Mouse (Mus musculus) limb, embryonic 14.5 days (tissue): ENCODE data around the gene Tnfrsf13c. TPM values are rescaled to one million over a fixed set of nuclear protein-coding genes. Genes with fewer than 3 reads are reported as not detected.

Experiments
- ATAC-seq: fragments of 200-750 bp; cut with Nextera tagmentation; 2 replicates; pipeline ENCODE4 v1.8.0; 2017; ENCODE audit warnings: low read depth, moderate number of reproducible peaks, moderate TSS enrichment; ENCODE audit not compliant: low FRiP score
- DNase-seq: peaks from one replicate; pipeline ENCODE4 v3.0.0-alpha.2; 2015; ENCODE audit warnings: low spot score
- H3K27ac ChIP-seq: fragments of 300-500 bp; sonication (generic); replicated peaks from 2 replicates; pipeline ENCODE4 v1.5.1; 2014; ENCODE audit warnings: low read depth, mild to moderate bottlenecking, low read length, moderate library complexity, mixed read lengths
- H3K27me3 ChIP-seq: fragments of 300-500 bp; sonication (generic); 2 replicates; pipeline ENCODE4 v1.6.1; 2014; ENCODE audit warnings: low read length, mixed read lengths; ENCODE audit not compliant: control insufficient read depth, insufficient read depth
- H3K36me3 ChIP-seq: fragments of 300-500 bp; sonication (generic); 2 replicates; pipeline ENCODE4 v1.6.1; 2014; ENCODE audit warnings: mild to moderate bottlenecking, low read length, moderate library complexity, mixed read lengths; ENCODE audit not compliant: control insufficient read depth, insufficient read depth
- H3K4me1 ChIP-seq: fragments of 300-500 bp; sonication (generic); 2 replicates; pipeline ENCODE4 v1.6.1; 2014; ENCODE audit warnings: antibody characterized with exemption, low read length, mixed read lengths; ENCODE audit not compliant: control insufficient read depth, insufficient read depth
- H3K4me2 ChIP-seq: fragments of 300-500 bp; sonication (generic); replicated peaks from 2 replicates; pipeline ENCODE4 v1.6.1; 2014; ENCODE audit warnings: low read depth, mild to moderate bottlenecking, low read length, moderate library complexity; ENCODE audit not compliant: severe bottlenecking
- H3K4me3 ChIP-seq: fragments of 300-500 bp; sonication (generic); replicated peaks from 2 replicates; pipeline ENCODE4 v1.5.1; 2014; ENCODE audit warnings: low read length
- H3K9ac ChIP-seq: fragments of 300-500 bp; sonication (generic); 2 replicates; pipeline ENCODE4 v1.6.1; 2014; ENCODE audit warnings: mild to moderate bottlenecking, low read depth, low read length, moderate library complexity; ENCODE audit not compliant: severe bottlenecking
- H3K9me3 ChIP-seq: fragments of 300-500 bp; sonication (generic); 2 replicates; pipeline ENCODE4 v1.6.1; 2016; ENCODE audit warnings: low read length; ENCODE audit not compliant: control insufficient read depth
- POLR2A ChIP-seq: fragments of 200-500 bp; IDR thresholded peaks from 2 replicates; pipeline ENCODE4 v1.8.0; 2012; ENCODE audit warnings: inconsistent platforms, mild to moderate bottlenecking, moderate library complexity, borderline replicate concordance; ENCODE audit not compliant: insufficient read depth, insufficient read length; ENCODE audit errors: extremely low read depth
- WGBS: fragments of 180-500 bp; shearing (Covaris S2); extraction: QIAGEN DNeasy Blood & Tissue Kit; methylation state at CpG from one replicate; pipeline ENCODE4 v1.1.7; 2014; 5-methylcytosine and 5-hydroxymethylcytosine counted together
- polyA plus RNA-seq, 2 experiments: library from polyadenylated mRNA; depleted of rRNA in 1 of 2; stranded (reverse) in 1 of 2; unstranded in 1 of 2; fragments of >200 nt; fragmentation: Nextera tagmentation in 1 of 2; extraction: Ambion mirVana in 1 of 2; gene quantifications; 2 replicates each; pipeline versions ENCODE4 v1.2.1 to v1.2.3; 2012 to 2014

The Tnfrsf13c gene
- polyA plus RNA-seq, 2 experiments: 0.22 to 0.29 TPM

DNA sequence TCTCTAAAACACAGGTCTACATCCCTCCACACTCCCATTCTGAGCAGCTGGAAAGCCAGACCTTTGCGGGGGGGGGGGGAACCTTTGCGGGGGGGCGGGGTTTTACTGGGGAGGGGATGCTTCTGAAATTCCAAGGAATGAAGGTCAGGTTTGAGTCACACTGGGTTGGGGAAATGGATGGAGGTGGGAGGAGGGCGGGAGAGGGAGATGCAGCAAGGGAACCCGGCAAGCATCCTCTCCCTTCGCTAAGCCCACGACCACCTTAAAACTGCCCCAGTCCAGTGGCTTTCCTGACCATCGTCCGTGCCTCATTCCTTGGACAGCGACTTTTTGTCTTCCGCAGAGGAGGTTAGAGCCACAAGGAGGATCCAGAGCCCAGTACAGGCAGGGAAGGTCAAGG lies 12.9 kb downstream of the Tnfrsf13c start:
- DNase-seq (no peak), ATAC-seq (no peak)
- Histone ChIP-seq H3K4me2 (peak overlapping the region; percentile 88), H3K27me3 (peaks cover 96% of the 10 kb centered on the region), H3K27ac (no peak overlapping the region), H3K4me1 (peaks cover 21% of the 10 kb centered on the region; the same call in 1 of the 2 replicates), H3K4me3 (peak overlapping the region; percentile 46), H3K36me3 (peaks cover under 1% of the 10 kb centered on the region; the same call in 1 of the 2 replicates), H3K9me3 (no peaks in the 10 kb centered on the region), H3K9ac (peak overlapping the region; percentile 50; the same call in 1 of the 2 replicates)
- WGBS: 4% methylated on average over 10 of the region's 11 CpGs
- no peak for TF ChIP-seq POLR2A

- ATAC-seq (no peak), DNase-seq (no peak)
- H3K27ac ChIP-seq: no peak overlapping the region
- no peak overlapping the region for H3K4me2 ChIP-seq
- H3K9me3 ChIP-seq: no peaks in the 10 kb centered on the region
- no peak for TF ChIP-seq POLR2A
- no peak overlapping the region for H3K9ac ChIP-seq
- H3K27me3 ChIP-seq: peaks cover 96% of the 10 kb centered on the region
- no peak overlapping the region for H3K4me3 ChIP-seq
- peaks cover 6% of the 10 kb centered on the region for H3K36me3 ChIP-seq
- H3K4me1 ChIP-seq: peaks cover 20% of the 10 kb centered on the region; the same call in 1 of the 2 replicates
- WGBS: 33% methylated on average over 1 of the region's 1 CpGs
Observed at GRCm38 (mm10) chr15:82210801-82211200, 13.4 kb downstream of the Tnfrsf13c start.

GRCm38 (mm10) chr15:82209295-82210050 lies 14.7 kb downstream of the Tnfrsf13c start:
- ATAC-seq: no peak
- H3K36me3 ChIP-seq: peaks cover 19% of the 10 kb centered on the region
- no peak for DNase-seq
- H3K4me1 ChIP-seq: peaks cover 20% of the 10 kb centered on the region; the same call in 1 of the 2 replicates
- no peak overlapping the region for H3K4me3 ChIP-seq
- no peak overlapping the region for H3K9ac ChIP-seq
- no peak overlapping the region for H3K27ac ChIP-seq
- TF ChIP-seq POLR2A: no peak
- H3K9me3 ChIP-seq: no peaks in the 10 kb centered on the region
- H3K4me2 ChIP-seq: no peak overlapping the region
- peaks cover 90% of the 10 kb centered on the region for H3K27me3 ChIP-seq
- 79% methylated on average over 13 of the region's 13 CpGs for WGBS

- ATAC-seq (no peak), DNase-seq (no peak)
- Histone ChIP-seq H3K36me3 (peaks cover 31% of the 10 kb centered on the region), H3K4me2 (no peak overlapping the region), H3K27me3 (peaks cover 82% of the 10 kb centered on the region), H3K9ac (no peak overlapping the region), H3K9me3 (no peaks in the 10 kb centered on the region), H3K27ac (no peak overlapping the region), H3K4me1 (peaks cover 20% of the 10 kb centered on the region; the same call in 1 of the 2 replicates), H3K4me3 (no peak overlapping the region)
- TF ChIP-seq POLR2A: no peak
- WGBS: 79% methylated on average over 8 of the region's 8 CpGs
Observed at GRCm38 (mm10) chr15:82208307-82208706, 15.9 kb downstream of the Tnfrsf13c start.

DNA sequence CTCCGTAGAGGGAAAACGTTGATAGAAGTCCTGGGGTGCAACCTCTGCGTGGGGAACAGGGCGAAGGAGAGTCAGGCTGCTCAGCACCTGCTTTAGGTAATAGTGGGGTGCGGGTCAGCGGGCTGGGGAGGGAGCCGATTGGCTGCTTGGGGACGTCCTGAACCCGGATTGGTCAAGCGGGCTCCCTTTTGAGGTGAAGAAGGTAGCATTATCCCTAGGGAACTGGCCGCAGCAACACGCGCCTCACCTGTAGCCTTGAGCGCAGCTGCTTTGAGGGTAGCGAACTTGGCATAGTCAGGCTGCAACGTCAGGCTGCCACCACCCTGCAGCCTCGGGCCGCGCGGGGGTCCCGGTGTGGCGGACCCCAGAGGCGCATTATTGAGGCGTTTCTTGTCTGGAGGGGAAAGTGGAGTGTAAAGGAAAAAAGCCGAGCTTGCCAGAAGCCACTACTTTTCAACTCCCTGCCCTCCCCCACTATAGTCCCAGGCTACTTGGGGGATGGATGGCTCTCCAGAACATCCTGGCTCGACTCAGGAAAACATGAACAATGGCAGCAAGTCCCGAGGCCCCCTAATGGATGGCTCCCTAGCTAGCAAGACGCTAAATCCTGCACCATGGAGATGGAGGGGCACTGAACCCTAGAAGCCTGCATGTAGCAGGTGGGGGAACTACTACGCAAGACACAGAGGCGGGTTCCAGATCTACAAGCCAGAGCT lies 16.5 kb downstream of the Tnfrsf13c start:
- Histone ChIP-seq H3K27ac (no peak overlapping the region), H3K36me3 (peaks cover 37% of the 10 kb centered on the region), H3K9me3 (no peaks in the 10 kb centered on the region), H3K4me2 (no peak overlapping the region), H3K27me3 (peaks cover 75% of the 10 kb centered on the region), H3K4me3 (peak overlapping the region; percentile 5; the same call in 1 of the 2 replicates), H3K9ac (0 out of 2 replicates have a peak overlapping the region, but pooled peaks have one; percentile 21), H3K4me1 (peaks cover 20% of the 10 kb centered on the region; the same call in 1 of the 2 replicates)
- no peak for DNase-seq
- no peak for TF ChIP-seq POLR2A
- ATAC-seq: no peak
- WGBS: 11% methylated on average over 30 of the region's 30 CpGs
